Mouse (Mus musculus) right cerebral cortex, postnatal 25 days (tissue): ENCODE measurements around the gene Rexo1.

Source experiments
- DNase-seq: peaks from one replicate; pipeline ENCODE4 v3.0.0; 2022

The Rexo1 gene

DNA sequence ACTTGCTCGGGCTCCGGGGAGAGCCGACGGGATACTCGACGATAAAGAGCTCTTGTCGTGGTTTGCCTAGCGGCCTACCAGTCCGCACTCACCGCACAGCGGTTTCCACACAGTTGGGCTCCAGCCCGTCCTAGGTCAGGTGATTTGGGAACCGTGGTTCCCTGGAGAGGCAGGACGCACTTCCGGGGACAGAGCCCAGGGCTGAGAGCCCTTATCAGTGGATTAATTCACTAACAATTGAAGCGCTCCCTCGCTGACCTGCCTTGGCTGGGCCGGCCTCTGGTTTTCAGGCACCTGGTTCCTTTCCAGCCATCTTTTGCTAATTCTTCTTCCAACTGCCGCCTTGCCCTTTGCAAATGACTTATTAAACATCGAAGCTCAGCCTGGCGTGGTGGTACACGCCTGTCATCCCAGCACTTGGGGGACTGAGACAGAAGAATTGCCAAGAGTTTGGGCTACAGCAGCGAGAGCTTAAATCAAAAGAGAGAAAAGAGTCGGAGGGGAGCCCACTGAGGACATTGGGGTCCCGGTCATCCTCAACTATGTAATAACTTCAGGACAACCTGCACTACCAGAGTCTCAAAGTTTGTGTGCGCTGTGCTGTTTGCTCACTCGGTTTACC lies 57.6 kb downstream of the Rexo1 start:
- no peak for DNase-seq

DNA sequence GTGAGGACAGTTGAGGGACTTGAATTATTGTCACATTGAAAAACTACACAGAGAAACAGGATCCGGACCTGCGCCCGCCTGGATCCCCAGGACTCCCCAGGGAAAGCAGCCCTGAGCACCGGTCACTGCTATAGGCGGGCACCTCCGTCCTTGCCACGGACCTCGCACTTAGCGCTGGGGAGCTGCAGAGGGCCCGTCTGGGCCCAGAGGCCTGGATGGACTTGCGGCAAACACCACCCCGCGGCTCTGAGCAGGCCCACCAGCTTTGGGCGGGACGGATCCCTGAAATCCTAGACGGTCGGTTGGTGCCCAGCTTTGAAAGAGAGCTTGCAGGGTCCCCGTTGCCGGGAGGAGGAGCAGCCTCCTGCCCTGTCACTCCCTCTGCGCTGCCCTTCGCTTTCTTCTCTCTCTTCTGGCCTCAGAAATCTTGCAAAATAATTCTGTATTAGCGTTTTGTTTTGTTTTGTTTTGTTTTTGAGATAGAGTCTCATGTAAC lies 58.5 kb downstream of the Rexo1 start:
- no peak for DNase-seq

DNA sequence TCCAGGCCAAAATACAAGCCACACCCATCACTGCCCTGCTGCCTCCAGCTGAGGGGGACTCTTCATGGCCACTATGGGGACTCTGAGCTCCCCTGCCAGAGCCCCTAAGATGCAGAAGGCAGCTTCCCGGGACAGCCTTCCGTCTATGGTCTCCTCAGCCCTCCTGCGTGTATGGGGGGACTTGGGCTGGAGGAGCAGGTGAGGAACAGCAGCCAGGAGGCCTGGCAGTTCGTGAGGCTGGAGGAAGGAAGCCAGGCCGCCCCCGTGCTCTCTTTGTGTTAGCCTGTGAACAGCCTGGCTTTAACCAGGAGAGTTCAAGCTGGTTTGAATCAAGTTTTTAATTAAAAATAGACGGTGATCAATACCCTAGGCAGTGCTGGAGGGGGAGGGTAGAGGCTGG lies 59.1 kb downstream of the Rexo1 start:
- no peak for DNase-seq

DNA sequence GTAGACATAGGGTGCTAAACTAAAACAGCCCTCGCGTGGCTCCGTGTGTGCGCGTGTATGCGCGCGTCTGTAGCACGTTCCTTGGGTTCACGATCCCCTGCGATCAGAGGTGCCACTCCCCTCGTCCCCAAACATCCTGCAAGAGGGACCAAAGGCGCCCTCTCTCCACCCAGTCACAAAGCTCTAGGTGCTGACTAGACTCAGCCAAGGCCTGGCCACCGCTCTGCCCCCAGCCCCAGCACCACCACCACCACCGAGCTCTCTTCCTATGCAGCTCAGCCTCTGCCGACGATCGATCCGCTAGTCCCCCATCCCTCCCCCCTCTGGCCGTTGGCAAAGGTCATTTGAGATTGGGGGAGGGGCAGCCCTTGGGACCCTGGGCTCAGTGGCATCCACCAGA lies 64.9 kb downstream of the Rexo1 start:
- no peak for DNase-seq

DNA sequence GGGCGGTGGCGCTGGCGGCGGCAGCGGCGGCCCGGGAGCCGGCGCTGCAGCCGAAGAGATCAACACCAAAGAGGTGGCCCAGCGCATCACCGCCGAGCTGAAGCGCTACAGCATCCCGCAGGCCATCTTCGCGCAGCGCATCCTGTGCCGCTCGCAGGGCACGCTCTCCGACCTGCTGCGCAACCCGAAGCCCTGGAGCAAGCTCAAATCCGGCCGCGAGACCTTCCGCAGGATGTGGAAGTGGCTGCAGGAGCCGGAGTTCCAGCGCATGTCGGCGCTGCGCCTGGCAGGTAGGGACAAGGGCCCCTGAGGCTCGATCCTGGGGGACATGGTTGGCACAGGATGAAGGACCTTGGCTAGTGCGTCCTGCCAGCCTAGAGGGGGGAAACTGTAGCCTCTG lies 65.5 kb downstream of the Rexo1 start:
- DNase-seq = no peak

DNA sequence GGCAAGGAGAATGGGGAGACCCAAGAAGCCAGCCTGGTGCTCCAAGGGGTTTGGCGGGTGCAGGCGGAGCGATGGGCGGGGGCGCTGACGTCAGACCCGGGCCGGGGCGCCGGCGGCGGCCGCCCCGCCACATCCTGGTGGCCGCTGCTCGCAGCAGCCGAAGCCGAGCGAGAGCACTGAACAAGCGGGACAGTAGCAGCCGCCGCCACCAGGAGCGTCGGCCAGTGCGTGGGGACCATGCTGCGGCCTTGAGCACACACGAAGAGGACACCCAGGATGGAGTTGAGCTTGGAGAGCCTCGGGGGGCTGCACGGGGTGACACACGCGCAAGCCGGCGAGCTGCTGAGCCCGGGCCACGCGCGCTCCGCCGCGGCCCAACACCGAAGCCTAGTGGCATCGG lies 66.6 kb downstream of the Rexo1 start, which contains the start of gene Onecut3:
TSS of gene Onecut3 (plus strand) at position 104 of the 400 bp plus-strand sequence.
- no peak for DNase-seq
